Mouse (Mus musculus) bone marrow, adult 2 months (tissue): ENCODE data around the gene Hmgxb4.

Experiments used
- CTCF ChIP-seq: fragments of 200-500 bp; IDR thresholded peaks from 2 replicates; pipeline ENCODE4 v1.5.1; 2011; ENCODE audit warnings: low read length, control low read depth; ENCODE audit not compliant: control insufficient read depth, insufficient read depth
- POLR2A ChIP-seq: fragments of 200-500 bp; IDR thresholded peaks from 2 replicates; pipeline ENCODE4 v1.6.1; 2011; ENCODE audit warnings: low read depth, mild to moderate bottlenecking, control low read depth, low read length, borderline replicate concordance; ENCODE audit not compliant: control insufficient read depth

DNA sequence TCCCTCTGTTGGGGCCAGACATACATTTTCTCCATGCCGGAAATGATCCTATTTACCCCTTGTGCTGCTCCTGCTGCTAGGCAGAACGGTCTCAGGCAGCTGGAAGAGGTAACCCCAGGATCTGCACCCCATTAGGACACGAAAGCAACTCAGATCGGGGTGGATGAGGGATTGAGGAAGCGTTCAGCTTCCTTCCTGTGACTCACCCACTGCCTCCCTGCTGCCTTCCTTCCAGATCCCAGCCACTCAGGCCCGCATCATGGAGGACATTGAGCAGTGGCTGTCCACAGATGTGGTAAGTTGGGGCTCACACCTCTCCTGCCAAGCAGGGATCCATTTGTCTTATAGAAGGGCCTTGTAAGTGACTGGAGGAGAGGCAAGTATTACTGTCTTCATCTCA is 74.1 kb downstream of the Hmgxb4 start:
- no peak for TF ChIP-seq POLR2A
- TF ChIP-seq CTCF, result no peak
